Mouse (Mus musculus) ES-Bruce4 (cell line): ENCODE results near the gene Sfxn5.

ENCODE experiments used
- CTCF ChIP-seq: IDR thresholded peaks from one replicate; pipeline ENCODE4 v1.8.1; 2011; ENCODE audit warnings: low read depth, low read length
- EP300 ChIP-seq: IDR thresholded peaks from 2 replicates; pipeline ENCODE4 v1.6.1; 2011; ENCODE audit warnings: low read depth, low read length; ENCODE audit not compliant: insufficient read depth
- POLR2A ChIP-seq: IDR thresholded peaks from one replicate; pipeline ENCODE4 v1.8.1; 2011; ENCODE audit warnings: low read length; ENCODE audit not compliant: insufficient read depth

GRCm38 (mm10) chr6:85190671-85191070, 142.6 kb downstream of the Sfxn5 start:
- no peak for TF ChIP-seq EP300
- TF ChIP-seq CTCF = no peak
- TF ChIP-seq POLR2A = no peak
